Mouse (Mus musculus): ENCODE measurements around the gene Sstr4. TPM values are rescaled to one million over a fixed set of nuclear protein-coding genes. Genes with fewer than 3 reads are reported as not detected.

Gene Sstr4
- 1.4 and 2.6 TPM in 2 replicates for polyA plus RNA-seq (2014; fragmentation: Nextera tagmentation; extraction: Ambion mirVana)

GRCm38 (mm10) chr2:148395131-148396051, at the start of gene Sstr4:
Gene Sstr4, plus strand, starts transcription at chr2:148395344.
- Histone ChIP-seq H3K4me3 (replicated peaks; ENCODE audit: low read depth, low read length) (peak within 1 kb of the TSS; percentile 52), H3K9ac (replicated peaks; ENCODE audit: low read length) (peak within 1 kb of the TSS; percentile 59), H3K4me1 (ENCODE audit: control insufficient read depth, insufficient read depth, low read length) (no peaks in the 10 kb centered on the region), H3K27me3 (ENCODE audit: control insufficient read depth, insufficient read depth, low read length) (peaks cover 13% of the 10 kb centered on the region; the same call in 1 of the 2 replicates), H3K27ac (replicated peaks; ENCODE audit: low read depth, low read length) (no peak within 1 kb of the TSS), H3K9me3 (ENCODE audit: control insufficient read depth, low read length) (no peaks in the 10 kb centered on the region), H3K4me2 (ENCODE audit: low read length) (peak within 1 kb of the TSS; percentile 91), H3K36me3 (ENCODE audit: control insufficient read depth, insufficient read depth, low read length) (no peaks in the 10 kb centered on the region)
- peak; percentile 80 for DNase-seq
- 4% methylated on average over 81 of the region's 83 CpGs for WGBS
- ATAC-seq (ENCODE audit: low FRiP score, low TSS enrichment) = peak; percentile 74

- Histone ChIP-seq H3K4me2 (ENCODE audit: low read length) (no peak overlapping the region), H3K27me3 (ENCODE audit: control insufficient read depth, insufficient read depth, low read length) (no peaks in the 10 kb centered on the region), H3K4me1 (ENCODE audit: control insufficient read depth, insufficient read depth, low read length) (no peaks in the 10 kb centered on the region), H3K36me3 (ENCODE audit: control insufficient read depth, insufficient read depth, low read length) (no peaks in the 10 kb centered on the region), H3K4me3 (replicated peaks; ENCODE audit: low read depth, low read length) (no peak overlapping the region), H3K9ac (replicated peaks; ENCODE audit: low read length) (no peak overlapping the region), H3K9me3 (ENCODE audit: control insufficient read depth, low read length) (no peaks in the 10 kb centered on the region), H3K27ac (replicated peaks; ENCODE audit: low read depth, low read length) (no peak overlapping the region)
- DNase-seq (no peak), ATAC-seq (ENCODE audit: low FRiP score, low TSS enrichment) (no peak)
These were observed 49.8 kb upstream of the Sstr4 start for GRCm38 (mm10) chr2:148345373-148345772.

- H3K4me1 ChIP-seq (ENCODE audit: control insufficient read depth, insufficient read depth, low read length) = no peaks in the 10 kb centered on the region
- DNase-seq = no peak
- no peak overlapping the region for H3K9ac ChIP-seq (replicated peaks; ENCODE audit: low read length)
- no peak overlapping the region for H3K4me2 ChIP-seq (ENCODE audit: low read length)
- WGBS = 92% methylated on average over 1 of the region's 1 CpGs
- no peak for ATAC-seq (ENCODE audit: low FRiP score, low TSS enrichment)
- no peaks in the 10 kb centered on the region for H3K9me3 ChIP-seq (ENCODE audit: control insufficient read depth, low read length)
- H3K27me3 ChIP-seq (ENCODE audit: control insufficient read depth, insufficient read depth, low read length) = no peaks in the 10 kb centered on the region
- no peak overlapping the region for H3K4me3 ChIP-seq (replicated peaks; ENCODE audit: low read depth, low read length)
- H3K36me3 ChIP-seq (ENCODE audit: control insufficient read depth, insufficient read depth, low read length) = no peaks in the 10 kb centered on the region
- H3K27ac ChIP-seq (replicated peaks; ENCODE audit: low read depth, low read length) = no peak overlapping the region
These were observed 48.2 kb upstream of the Sstr4 start for GRCm38 (mm10) chr2:148346976-148347375.

- 76% methylated on average over 4 of the region's 4 CpGs for WGBS
- DNase-seq (no peak), ATAC-seq (ENCODE audit: low FRiP score, low TSS enrichment) (no peak)
- H3K9me3 ChIP-seq (ENCODE audit: control insufficient read depth, low read length) = no peaks in the 10 kb centered on the region
- H3K36me3 ChIP-seq (ENCODE audit: control insufficient read depth, insufficient read depth, low read length) = no peaks in the 10 kb centered on the region
- no peak overlapping the region for H3K9ac ChIP-seq (replicated peaks; ENCODE audit: low read length)
- no peak overlapping the region for H3K27ac ChIP-seq (replicated peaks; ENCODE audit: low read depth, low read length)
- H3K4me2 ChIP-seq (ENCODE audit: low read length) = no peak overlapping the region
- no peak overlapping the region for H3K4me3 ChIP-seq (replicated peaks; ENCODE audit: low read depth, low read length)
- H3K4me1 ChIP-seq (ENCODE audit: control insufficient read depth, insufficient read depth, low read length) = no peaks in the 10 kb centered on the region
- H3K27me3 ChIP-seq (ENCODE audit: control insufficient read depth, insufficient read depth, low read length) = no peaks in the 10 kb centered on the region
These were observed 45.4 kb upstream of the Sstr4 start for GRCm38 (mm10) chr2:148349509-148350307.

- Histone ChIP-seq H3K4me1 (ENCODE audit: control insufficient read depth, insufficient read depth, low read length) (no peaks in the 10 kb centered on the region), H3K27me3 (ENCODE audit: control insufficient read depth, insufficient read depth, low read length) (no peaks in the 10 kb centered on the region), H3K9me3 (ENCODE audit: control insufficient read depth, low read length) (no peaks in the 10 kb centered on the region), H3K36me3 (ENCODE audit: control insufficient read depth, insufficient read depth, low read length) (no peaks in the 10 kb centered on the region), H3K4me3 (replicated peaks; ENCODE audit: low read depth, low read length) (no peak overlapping the region), H3K27ac (replicated peaks; ENCODE audit: low read depth, low read length) (no peak overlapping the region), H3K4me2 (ENCODE audit: low read length) (no peak overlapping the region), H3K9ac (replicated peaks; ENCODE audit: low read length) (no peak overlapping the region)
- ATAC-seq (ENCODE audit: low FRiP score, low TSS enrichment) (no peak), DNase-seq (no peak)
- 96% methylated on average over 2 of the region's 2 CpGs for WGBS
These were observed 44.7 kb upstream of the Sstr4 start for GRCm38 (mm10) chr2:148350460-148350859.

- H3K4me3 ChIP-seq (replicated peaks; ENCODE audit: low read depth, low read length) = no peak overlapping the region
- H3K9me3 ChIP-seq (ENCODE audit: control insufficient read depth, low read length) = no peaks in the 10 kb centered on the region
- DNase-seq (no peak), ATAC-seq (ENCODE audit: low FRiP score, low TSS enrichment) (no peak)
- no peaks in the 10 kb centered on the region for H3K36me3 ChIP-seq (ENCODE audit: control insufficient read depth, insufficient read depth, low read length)
- H3K4me1 ChIP-seq (ENCODE audit: control insufficient read depth, insufficient read depth, low read length) = no peaks in the 10 kb centered on the region
- H3K9ac ChIP-seq (replicated peaks; ENCODE audit: low read length) = no peak overlapping the region
- H3K27ac ChIP-seq (replicated peaks; ENCODE audit: low read depth, low read length) = no peak overlapping the region
- H3K27me3 ChIP-seq (ENCODE audit: control insufficient read depth, insufficient read depth, low read length) = no peaks in the 10 kb centered on the region
- 86% methylated on average over 1 of the region's 1 CpGs for WGBS
- H3K4me2 ChIP-seq (ENCODE audit: low read length) = no peak overlapping the region
These were observed 42.5 kb upstream of the Sstr4 start for GRCm38 (mm10) chr2:148352655-148353054.

GRCm38 (mm10) chr2:148357145-148357544, 38.0 kb upstream of the Sstr4 start:
- Histone ChIP-seq H3K27me3 (ENCODE audit: control insufficient read depth, insufficient read depth, low read length) (no peaks in the 10 kb centered on the region), H3K4me1 (ENCODE audit: control insufficient read depth, insufficient read depth, low read length) (no peaks in the 10 kb centered on the region), H3K27ac (replicated peaks; ENCODE audit: low read depth, low read length) (no peak overlapping the region), H3K36me3 (ENCODE audit: control insufficient read depth, insufficient read depth, low read length) (no peaks in the 10 kb centered on the region), H3K4me3 (replicated peaks; ENCODE audit: low read depth, low read length) (no peak overlapping the region), H3K9me3 (ENCODE audit: control insufficient read depth, low read length) (no peaks in the 10 kb centered on the region), H3K4me2 (ENCODE audit: low read length) (no peak overlapping the region), H3K9ac (replicated peaks; ENCODE audit: low read length) (no peak overlapping the region)
- WGBS = 87% methylated on average over 1 of the region's 1 CpGs
- ATAC-seq (ENCODE audit: low FRiP score, low TSS enrichment) (no peak), DNase-seq (no peak)

GRCm38 (mm10) chr2:148364536-148364935, 30.6 kb upstream of the Sstr4 start:
- H3K27ac ChIP-seq (replicated peaks; ENCODE audit: low read depth, low read length) = no peak overlapping the region
- WGBS = 96% methylated on average over 3 of the region's 3 CpGs
- H3K27me3 ChIP-seq (ENCODE audit: control insufficient read depth, insufficient read depth, low read length) = no peaks in the 10 kb centered on the region
- no peaks in the 10 kb centered on the region for H3K9me3 ChIP-seq (ENCODE audit: control insufficient read depth, low read length)
- H3K36me3 ChIP-seq (ENCODE audit: control insufficient read depth, insufficient read depth, low read length) = no peaks in the 10 kb centered on the region
- no peak overlapping the region for H3K4me3 ChIP-seq (replicated peaks; ENCODE audit: low read depth, low read length)
- ATAC-seq (ENCODE audit: low FRiP score, low TSS enrichment) = no peak
- H3K4me1 ChIP-seq (ENCODE audit: control insufficient read depth, insufficient read depth, low read length) = no peaks in the 10 kb centered on the region
- H3K4me2 ChIP-seq (ENCODE audit: low read length) = no peak overlapping the region
- no peak overlapping the region for H3K9ac ChIP-seq (replicated peaks; ENCODE audit: low read length)
- DNase-seq = no peak

Measured in midbrain, embryonic 14.5 days (tissue).